Comparison of ENCODE assay signal across 14 mouse cellular contexts in the genomic region with DNA sequence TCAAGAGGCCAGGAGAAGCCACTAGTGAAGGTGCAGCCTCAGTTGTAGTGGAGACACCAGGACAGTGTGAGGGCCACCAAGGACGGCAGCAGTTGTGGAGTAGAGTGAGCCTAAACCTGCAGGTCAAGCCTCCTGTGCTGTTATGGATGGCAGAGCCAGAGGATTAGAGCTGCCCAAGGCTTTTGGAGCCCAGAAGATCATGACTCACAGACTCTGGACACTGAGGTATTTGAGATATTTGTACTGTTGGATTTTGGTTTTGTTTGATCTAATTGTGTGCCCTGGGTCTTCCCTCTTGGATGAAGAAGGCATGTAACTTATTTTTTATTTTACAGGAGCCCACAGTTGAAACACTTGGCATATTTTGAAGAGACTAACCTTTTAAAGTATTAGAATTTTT.
"Had no signal": no experiment of that assay in that cellular context is flagged by ENCODE, and none has a peak within 500 bp of the region (broad histone marks: within the 10 kb centered on the region; RNA-seq: fewer than 3 reads in every experiment).

No protein-coding gene starts in this region.

- DNase-seq: lung, adult 18-20 months; lung, embryonic 14.5 days; lung, postnatal 10 days; lung, postnatal 4 days; midbrain, embryonic 14.5 days; right cerebral cortex, postnatal 25 days; right cerebral cortex, postnatal 4 days; spleen, adult 18-20 months; thymus, adult 18-20 months; thymus, postnatal 14 days; thymus, postnatal 36 days had no signal

- H3K4me3 ChIP-seq: midbrain, embryonic 10.5 days; midbrain, embryonic 12.5 days; neural tube, embryonic 12.5 days had no signal

- H3K9ac ChIP-seq: lung, embryonic 14.5 days; midbrain, embryonic 12.5 days; neural tube, embryonic 12.5 days had no signal

- H3K4me1 ChIP-seq: midbrain, embryonic 10.5 days; midbrain, embryonic 12.5 days; neural tube, embryonic 12.5 days had no signal

- H3K9me3 ChIP-seq: midbrain, embryonic 12.5 days; neural tube, embryonic 12.5 days had no signal

- H3K27me3 ChIP-seq: midbrain, embryonic 12.5 days; neural tube, embryonic 12.5 days had no signal

- H3K36me3 ChIP-seq: midbrain, embryonic 10.5 days; midbrain, embryonic 12.5 days; neural tube, embryonic 12.5 days had no signal

- H3K27ac ChIP-seq: midbrain, embryonic 10.5 days; midbrain, embryonic 12.5 days; neural tube, embryonic 12.5 days had no signal

- H3K4me2 ChIP-seq: lung, embryonic 14.5 days; midbrain, embryonic 12.5 days; neural tube, embryonic 12.5 days had no signal
